Mouse (Mus musculus): ENCODE data around the gene Cmip.

Gene Cmip

DNA sequence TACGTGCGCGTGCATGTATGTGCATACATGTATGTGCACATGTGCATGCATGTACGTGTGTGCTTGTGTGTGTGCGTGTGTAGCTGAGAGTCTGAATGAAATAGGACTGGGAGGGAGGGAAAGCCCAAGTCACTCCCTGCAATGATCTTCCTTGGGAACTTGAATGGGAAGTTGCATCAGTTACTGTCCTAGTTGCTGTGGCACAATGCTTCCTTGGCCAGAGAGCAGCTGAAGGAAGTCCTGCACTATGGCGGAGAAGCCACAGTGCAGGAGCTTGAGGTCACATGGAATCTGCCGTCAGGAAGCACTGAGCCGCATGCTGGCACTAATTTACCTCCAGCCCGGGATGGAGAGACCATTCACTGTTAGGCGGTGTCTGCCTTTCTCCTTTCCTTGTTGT, 37.9 kb downstream of the Cmip start:
- no peak for DNase-seq (ENCODE audit: low spot score in 2 of 2)

DNA sequence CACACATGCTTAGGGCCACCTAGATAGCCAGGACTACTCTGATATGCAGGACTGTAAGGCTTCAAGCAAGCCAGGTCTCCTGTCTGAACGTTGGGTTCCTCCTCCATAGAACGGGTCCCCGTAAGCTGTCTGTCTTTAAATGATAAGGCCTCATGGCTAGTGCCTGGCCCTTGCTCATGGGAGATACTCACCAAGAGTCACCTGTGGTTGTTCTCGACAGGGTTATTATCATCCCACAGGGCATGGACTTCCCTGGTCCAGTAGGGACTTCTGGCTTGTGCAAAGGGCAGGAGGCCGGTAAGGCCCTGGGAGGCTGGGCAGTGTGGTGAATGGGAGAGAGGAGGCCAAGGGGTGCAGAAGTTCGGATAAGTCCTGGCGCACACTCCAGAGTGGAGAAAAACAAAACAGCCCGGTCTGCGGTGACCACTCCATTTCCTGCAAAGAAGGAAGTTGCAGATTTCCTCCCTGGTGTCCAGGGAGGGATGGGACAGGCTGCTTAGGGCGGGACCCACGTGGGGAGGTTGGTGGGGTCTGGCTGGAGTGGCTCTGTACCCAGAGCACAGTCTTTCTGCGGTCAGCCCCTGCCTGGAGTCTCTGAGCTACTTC, 41.2 kb downstream of the Cmip start:
- peak; percentile 17 to 19 for DNase-seq (ENCODE audit: low spot score in 2 of 2)

DNA sequence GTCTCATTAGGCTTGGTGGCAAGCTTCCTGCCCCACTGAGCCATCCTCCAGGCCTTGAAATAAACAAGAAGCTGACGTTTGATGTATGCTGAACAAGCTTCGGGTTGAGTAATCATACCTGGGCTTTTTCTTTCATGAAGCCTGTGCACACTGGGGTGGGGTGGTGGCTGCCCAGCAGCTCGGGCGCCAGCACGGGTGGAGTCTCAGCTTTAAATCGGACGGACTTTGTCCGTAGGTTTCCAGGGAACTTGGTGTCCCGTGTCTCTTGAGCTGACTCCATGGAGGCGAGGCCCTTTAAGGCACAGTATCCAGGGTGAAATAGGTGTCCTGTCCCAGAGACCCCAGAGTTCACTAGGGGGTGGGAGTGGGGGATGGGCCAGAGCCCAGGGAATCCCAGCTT, 42.3 kb downstream of the Cmip start:
- no peak for DNase-seq (ENCODE audit: low spot score in 2 of 2)

DNA sequence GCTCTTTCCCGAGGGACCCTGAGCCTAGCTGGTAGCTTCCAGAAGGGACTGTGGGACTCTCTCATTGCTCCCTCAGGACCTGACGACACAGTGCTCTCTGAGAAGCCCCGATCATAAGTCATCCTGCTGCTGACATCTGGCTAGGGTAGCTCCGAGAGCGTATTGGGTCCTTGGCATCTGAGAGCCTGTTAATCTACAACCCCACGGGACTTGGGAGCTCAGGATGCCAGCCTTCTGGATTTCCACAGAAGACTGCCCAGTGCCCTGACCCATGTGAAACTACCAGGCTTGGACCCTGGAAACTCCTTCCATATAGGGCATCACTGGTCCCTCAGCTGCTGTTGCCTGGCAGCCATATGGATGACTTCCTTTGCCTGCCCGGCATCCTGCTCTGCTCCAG, 43.3 kb downstream of the Cmip start:
- DNase-seq (ENCODE audit: low spot score in 2 of 2): no peak

DNA sequence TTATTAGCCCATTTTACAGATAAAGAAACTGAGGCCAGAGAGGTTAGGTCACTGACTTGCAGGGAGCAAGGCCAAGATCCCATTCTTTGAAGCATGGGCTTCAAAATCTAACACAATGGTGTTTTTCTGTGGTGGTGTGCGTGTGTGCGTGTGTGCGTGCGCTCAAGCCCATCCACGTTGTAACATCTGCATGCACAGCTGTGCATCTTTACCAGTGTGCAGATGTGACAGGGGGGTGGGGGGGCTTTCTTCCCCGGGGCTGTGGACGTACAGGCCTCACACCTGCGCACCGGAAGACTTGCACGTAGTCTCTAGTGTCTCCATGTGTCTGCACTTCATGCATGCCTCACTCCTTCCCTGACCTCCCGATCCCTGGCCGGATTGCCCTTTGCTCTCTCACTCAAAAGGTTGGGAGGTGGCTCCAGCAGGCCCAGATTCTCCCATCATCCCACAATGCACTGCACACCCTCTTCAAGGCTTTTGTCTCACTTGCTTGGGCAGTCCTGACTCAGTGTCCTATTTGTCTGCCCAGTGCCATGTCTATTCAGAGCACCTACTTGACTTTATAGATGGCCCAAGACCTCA, 44.7 kb downstream of the Cmip start:
- no peak for DNase-seq (ENCODE audit: low spot score in 2 of 2)

DNA sequence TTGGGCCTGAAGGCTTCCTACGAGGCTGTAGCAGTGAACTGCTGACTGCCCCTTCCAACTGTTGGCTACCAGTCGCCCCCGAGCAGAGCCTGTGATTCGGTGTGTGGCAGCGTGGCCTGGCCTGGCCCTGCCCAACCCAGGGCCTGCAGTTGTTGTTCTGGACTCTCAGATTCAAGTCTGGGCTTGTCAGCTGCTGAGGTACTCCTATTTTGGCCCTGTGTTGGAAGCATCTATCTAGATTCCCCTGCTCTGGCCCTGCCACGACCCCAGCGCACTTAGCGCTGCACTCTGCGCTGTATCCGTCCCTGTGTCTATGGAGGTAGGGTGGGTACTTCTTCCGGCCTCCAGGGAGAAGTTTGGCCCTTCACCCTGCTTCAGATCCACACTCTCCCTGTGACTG, 45.2 kb downstream of the Cmip start:
- no peak for DNase-seq (ENCODE audit: low spot score in 2 of 2)

DNA sequence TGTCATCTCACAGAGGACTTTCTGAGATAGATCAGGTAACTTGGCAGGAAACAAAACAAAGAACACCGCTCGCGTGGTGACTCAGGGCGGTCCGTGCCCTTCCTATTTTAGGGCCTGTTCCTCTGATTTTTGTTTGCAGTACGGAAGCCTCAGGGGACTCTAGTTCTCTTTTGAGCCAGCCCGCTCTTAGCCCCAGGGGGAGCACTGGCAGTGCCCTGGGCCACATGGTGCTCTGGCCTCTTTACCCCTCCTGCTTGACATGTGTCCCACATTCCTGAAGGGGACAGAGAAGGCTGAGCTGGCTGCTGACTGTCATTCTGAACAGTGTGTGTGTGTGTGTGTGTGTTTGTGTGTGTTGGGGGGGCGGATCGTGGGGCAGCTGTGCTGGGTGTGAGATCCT, 46.8 kb downstream of the Cmip start:
- peak in 1 of 2 experiments; percentile 31 for DNase-seq (ENCODE audit: low spot score in 2 of 2)

DNA sequence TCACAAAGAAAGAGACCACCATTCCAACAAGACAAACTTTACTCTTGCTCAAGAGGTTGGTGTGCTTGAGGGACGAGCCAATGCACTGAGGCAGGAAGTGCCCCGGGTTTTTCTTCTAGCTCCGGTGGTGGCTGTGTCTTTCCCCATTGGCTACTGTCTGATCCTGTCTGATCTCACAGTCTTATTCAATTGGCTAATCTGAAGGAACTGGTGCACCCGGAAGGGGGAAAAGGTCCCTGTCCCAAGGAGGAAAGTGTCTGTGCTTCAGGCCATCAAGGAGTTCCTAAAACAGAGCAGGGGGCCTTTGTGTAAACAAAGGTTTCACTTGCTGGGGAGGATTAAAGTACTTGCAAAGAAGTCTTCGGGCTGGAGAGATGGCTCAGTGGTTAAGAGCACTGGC, 48.5 kb downstream of the Cmip start:
- DNase-seq (ENCODE audit: low spot score in 2 of 2): no peak

DNA sequence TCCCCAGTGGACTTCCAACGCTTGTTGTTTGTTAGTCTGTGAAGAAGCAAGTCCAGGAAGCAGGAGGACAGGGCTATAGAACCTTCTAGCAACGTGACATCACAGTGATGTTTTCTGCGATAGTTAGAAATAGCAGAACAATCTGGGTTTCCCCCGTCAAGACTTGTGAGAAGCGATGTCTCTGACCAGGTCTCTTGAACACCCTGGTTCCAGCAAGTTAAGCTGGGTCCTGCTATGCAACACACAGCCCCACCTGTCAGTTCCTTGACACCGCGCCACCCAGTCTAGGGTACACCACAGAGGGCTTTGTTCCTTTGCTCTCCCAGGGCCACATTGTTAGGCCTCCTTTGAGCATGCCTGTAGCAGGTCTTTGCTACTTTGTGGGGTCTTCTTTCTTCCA, 49.9 kb downstream of the Cmip start:
- DNase-seq (ENCODE audit: low spot score in 2 of 2): no peak

DNA sequence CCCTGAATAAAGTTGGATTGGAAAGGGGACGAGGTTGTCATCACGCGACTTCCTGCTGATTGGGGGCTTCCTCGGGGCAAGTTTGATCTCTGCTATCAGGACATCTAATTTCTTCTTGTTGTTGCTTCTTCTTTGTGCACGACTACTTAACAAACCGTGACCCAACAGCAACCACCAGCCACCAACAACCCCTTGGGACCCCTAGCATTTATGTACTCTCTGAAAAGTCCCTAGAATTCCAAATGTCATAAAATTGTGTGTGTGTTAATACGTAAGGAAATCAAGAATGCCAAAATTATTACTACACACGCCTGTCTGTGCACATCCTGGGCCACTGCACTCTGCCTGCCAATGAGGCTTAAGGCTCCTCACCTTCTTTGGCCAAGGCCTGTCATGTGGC, 50.4 kb downstream of the Cmip start:
- DNase-seq (ENCODE audit: low spot score in 2 of 2): no peak

DNA sequence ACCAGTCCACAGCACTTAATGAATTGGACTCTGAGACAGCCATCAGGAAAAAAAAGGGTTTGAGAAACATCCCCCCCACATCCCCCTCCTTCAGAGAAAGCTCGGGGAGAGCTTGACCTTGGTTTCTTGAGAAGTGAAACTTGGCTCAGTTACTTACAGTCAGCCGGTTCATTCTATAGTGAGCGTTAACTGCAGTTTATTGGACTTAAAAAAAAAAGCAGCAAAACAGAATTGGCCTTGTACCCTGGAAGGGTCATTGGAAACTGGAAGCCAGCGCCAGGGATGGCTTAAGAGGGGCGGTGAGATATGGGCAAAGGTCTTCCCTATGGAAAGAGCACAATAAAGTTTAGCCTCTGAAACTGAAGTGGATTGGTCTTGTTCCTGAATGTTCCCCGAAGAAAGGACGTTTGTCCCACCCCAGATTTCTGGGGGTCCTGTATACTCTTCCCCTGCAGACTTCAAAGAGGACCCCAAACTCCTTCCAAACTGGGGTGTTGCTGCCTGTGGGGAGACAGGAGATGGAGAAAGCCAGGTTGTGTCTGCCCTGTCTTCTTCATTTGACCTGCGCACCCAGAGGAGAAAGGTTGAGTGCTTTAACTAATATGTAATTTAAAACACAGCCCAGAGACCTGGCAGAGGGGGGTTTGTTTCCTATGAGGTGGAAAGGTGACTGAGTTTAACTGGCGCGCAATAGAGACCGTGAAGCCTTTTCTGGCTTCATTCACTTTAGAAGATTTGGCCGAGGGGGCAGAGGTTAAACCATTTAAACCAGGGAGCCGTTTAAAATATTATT, 51.6 kb downstream of the Cmip start:
- no peak for DNase-seq (ENCODE audit: low spot score in 2 of 2)

DNA sequence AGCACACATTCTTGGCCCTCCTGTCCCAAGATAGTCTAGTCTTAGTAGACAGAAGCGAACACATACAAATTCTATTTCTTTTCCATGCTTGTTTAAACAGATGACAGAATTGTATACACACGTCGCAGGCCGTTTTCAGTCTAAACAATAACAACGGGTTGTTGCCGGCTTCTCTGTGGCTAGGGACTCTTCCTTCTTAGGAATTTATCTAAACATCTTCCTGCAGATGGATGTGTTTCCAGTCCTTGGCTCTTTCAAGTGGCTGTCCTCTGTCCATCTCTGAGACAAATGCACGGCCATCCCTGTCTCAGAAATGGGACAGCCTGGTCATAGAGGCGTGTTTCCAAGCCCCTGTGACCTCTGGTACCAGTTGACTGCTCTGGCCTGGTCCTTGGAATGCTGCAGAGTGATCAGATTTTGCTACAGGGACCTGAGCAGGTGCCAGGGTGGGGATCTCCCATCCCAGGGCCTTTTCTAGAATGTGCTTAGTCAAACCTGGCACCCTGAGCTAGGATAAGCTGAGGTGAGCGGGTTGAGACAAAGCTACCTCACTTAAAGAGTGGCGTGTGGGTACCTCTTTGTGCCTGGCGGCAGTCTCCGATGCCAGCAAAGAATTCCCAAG, 52.9 kb downstream of the Cmip start:
- DNase-seq (ENCODE audit: low spot score in 2 of 2): no peak

DNA sequence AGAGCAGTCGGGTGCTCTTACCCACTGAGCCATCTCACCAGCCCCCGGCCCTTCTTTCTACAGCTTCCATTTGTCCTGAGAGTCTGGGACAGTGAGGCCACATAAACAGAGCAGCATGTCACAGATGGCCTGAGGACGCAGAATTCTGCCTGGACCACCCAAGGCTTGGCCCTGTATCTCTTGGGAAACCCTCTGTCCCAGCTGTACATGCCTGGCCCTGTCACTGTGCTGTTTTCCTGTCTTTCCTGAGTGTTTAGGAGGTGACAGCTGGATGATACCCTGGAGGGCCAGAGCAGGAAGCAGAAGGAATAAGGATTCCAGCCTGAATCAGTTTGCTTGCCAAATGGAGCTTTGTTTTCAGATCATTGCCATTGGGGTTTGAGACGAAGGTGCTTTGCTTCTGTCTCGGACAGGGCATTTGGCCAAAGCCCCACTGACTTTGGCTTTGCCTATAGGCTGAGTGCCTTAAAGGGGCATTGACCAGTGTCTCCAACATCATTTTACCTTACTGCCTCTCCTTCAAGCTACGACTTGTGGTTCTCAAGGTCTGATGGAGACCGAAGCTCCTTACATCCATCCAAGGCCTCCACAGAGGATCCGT, 54.2 kb downstream of the Cmip start:
- DNase-seq (ENCODE audit: low spot score in 2 of 2): no peak

DNA sequence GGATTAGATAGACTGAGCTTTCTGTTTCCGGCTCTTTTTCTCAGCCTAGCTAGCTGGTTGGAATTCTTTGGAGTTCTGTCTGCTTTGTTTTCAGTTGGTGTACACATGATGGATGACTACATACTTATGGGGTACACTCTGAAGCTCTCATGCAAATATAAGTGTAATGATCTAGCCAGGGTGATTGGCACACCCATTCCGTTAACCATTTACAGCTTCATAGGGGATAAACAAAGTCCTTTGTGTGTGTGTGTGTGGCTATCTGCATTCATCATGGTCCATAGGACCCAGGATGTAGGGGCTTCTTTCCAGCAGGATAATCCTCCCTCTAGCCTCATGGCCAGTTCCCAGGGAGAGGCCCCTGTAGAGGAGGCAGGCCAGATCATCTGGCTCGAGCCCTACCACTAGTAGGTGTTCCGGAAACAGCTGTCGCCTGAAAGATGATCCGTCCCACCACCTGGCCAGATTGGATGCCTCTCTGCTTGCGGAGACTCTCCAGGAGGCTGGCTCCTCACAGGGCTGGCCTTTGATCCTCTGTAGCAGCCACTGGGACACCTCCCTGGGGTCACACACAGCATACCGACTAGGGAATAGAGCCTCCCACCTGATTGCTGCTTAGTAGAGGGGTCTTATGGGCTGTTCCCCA, 57.6 kb downstream of the Cmip start:
- no peak for DNase-seq (ENCODE audit: low spot score in 2 of 2)

DNA sequence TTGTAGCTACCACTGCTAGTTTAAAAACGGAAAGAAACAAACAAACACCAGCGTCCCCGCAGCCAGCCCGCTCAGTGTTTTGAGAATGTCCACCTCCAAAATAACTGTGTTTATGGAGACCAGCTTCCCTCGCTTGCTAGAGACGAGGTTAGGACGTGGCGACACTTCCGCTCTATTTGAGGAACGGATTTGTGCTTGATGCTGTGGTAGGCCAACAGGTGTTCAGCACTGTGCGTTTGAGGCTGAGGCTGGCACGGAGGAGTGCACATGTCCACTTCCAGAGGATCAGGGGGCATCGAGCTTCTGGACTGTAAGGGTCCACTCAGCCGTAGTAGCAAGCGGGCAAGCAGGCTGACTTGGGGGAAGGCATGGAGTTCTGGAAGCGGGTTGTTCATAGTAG, 58.9 kb downstream of the Cmip start:
- DNase-seq (ENCODE audit: low spot score in 2 of 2): no peak

DNA sequence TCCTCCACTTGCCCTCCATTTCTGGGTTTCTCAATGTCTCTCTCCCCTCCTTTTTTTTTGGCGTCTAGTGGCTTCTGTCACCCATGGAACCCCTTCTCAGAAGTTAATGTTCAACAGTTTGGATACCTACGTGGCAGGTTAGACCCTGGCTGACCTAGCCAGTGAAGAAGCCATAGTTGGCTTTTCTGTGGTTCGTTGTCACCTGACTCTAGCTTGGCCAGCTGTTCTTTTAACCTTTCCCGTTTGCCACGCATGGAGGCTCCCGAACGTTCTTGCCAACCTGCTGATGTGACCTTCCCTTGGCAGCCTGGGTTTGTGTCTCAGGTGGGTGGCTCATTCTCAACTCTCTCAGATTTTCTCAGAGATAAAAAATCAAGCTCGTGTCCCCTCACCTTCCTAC, 60.6 kb downstream of the Cmip start:
- no peak for DNase-seq (ENCODE audit: low spot score in 2 of 2)

DNA sequence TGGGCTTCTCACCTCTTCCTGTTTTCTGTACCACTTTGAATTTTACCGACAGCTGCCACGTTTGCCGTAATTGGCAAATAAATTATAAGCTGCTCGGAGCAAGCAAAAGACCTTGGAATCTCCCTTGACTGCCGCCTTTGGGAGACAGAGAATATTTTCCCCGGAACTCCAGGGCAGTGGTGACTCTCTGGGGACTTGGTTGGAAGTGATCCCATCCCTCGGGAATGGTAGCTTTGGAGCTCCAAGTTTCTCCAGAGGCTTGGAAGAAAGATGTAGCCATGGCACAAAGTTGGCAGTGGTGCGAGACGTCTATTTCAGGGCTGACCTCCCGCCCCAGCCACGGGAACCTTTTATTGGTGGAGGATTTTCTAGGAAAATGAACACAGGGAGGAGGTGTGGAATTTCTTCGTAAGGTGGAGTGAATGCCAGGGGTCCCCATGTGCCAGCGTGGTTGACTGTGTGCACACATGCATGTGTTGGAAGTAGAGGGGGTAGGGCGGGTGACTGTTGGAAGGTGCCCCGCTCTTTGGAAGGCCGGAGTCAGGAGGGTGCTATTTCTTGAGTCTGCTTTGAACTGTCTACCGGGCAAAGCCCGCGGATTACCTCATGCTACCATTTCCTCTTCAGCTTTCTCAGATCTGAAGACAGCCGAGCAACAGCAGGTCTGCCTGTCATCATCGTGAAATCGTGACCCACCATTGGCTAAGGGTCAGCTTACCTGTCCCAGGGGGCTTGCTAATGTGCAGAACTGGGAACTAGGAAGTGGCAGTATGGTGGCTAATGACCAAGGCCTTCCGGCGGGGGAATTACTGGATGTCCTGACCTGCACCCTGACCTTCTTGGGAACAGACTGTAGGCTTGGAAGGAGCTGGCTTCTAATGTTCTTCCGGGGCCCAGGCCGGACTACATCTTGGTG, 62.3 kb downstream of the Cmip start:
- DNase-seq (ENCODE audit: low spot score in 2 of 2): no peak

DNA sequence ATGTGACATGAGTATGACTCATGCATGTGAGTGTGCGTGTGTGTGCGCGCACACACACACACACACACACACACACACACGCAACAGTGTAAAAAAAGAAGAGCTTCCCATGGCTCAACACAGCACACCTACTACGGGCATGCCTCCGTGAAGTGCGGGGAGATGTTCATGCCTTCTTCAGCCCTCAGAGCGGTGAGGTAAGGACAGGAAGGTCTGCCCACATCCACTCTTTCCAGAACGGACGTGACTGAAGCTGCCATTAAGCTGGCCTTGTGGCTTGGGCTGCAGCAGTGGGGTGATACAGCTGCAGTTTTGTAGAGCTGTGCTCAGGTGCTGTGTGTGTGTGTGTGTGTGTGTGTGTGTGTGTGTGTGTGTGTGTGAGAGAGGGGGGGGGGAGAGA, 63.8 kb downstream of the Cmip start:
- DNase-seq (ENCODE audit: low spot score in 2 of 2): no peak

DNA sequence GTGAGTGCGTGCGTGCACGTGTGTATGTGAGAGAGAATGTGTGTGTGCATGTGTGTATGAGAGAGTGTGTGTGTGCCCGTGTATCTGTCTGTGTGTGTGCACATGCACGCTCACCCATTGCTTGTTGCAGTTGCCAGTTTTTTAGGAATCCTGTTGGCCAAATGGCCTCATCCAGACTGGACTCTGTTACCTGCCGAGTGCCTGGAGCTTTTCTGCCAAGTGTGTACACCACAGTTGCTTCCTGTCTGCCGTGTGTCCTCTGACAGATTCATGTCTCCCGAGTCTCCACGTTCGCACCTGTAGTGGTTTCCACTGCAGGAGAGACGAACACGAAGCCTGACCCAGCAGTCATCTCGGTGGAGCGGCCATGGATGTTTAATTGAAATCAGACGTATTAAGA, 64.4 kb downstream of the Cmip start:
- no peak for DNase-seq (ENCODE audit: low spot score in 2 of 2)

DNA sequence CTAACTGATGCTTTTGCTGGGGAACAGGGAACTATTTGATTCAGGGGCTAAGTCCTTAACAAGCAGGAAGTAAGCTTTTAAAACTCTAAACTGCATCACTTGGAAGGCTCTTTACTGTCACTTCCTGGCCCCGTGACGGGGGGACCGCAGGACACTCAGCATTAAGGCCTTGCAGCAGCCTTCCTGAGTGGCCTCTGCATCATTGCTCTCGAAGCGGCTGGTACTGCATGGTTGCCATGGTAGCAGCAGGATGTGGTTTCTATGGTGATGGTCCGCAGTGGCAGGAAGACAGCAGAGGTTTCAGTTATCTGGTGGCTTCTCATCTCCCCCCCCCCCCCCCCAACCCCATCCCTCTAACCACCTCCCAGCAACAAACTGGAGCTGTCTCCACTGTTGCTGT, 65.2 kb downstream of the Cmip start:
- DNase-seq (ENCODE audit: low spot score in 2 of 2): peak in 1 of 2 experiments; percentile 40

Measured in spleen, postnatal 14 days (tissue).